Mouse (Mus musculus) lung, embryonic 16.5 days (tissue): Measurements from ENCODE around the gene Magt1. TPM values are rescaled to one million over a fixed set of nuclear protein-coding genes. Genes with fewer than 3 reads are reported as not detected.

ENCODE experiments used
- ATAC-seq: fragments of 200-750 bp; cut with Nextera tagmentation; 2 replicates; pipeline ENCODE4 v1.8.0; 2017; ENCODE audit warnings: low read depth, mild to moderate bottlenecking, moderate library complexity
- H3K27ac ChIP-seq: fragments of 300-500 bp; sonication (generic); 2 replicates; pipeline ENCODE4 v1.5.1; 2014; ENCODE audit warnings: mild to moderate bottlenecking, control low read depth, low read length
- H3K27me3 ChIP-seq: fragments of 300-500 bp; sonication (generic); 2 replicates; pipeline ENCODE4 v1.6.1; 2014; ENCODE audit warnings: low read depth, low read length, mixed read lengths; ENCODE audit not compliant: control insufficient read depth, insufficient read depth
- H3K36me3 ChIP-seq: fragments of 300-500 bp; sonication (generic); 2 replicates; pipeline ENCODE4 v1.6.1; 2014; ENCODE audit warnings: low read length; ENCODE audit not compliant: control insufficient read depth, insufficient read depth
- H3K4me1 ChIP-seq: fragments of 300-500 bp; sonication (generic); replicated peaks from 2 replicates; pipeline ENCODE4 v1.6.1; 2014; ENCODE audit warnings: low read length, mixed read lengths; ENCODE audit not compliant: control insufficient read depth, insufficient read depth
- H3K4me2 ChIP-seq: fragments of 300-500 bp; sonication (generic); 2 replicates; pipeline ENCODE4 v1.6.1; 2014; ENCODE audit warnings: low read depth, low read length, control low read depth
- H3K4me3 ChIP-seq: fragments of 300-500 bp; sonication (generic); 2 replicates; pipeline ENCODE4 v1.5.1; 2014; ENCODE audit warnings: mild to moderate bottlenecking, low read length, control low read depth
- H3K9ac ChIP-seq: fragments of 300-500 bp; sonication (generic); 2 replicates; pipeline ENCODE4 v1.6.1; 2014; ENCODE audit warnings: low read length, control low read depth
- H3K9me3 ChIP-seq: fragments of 300-500 bp; sonication (generic); 2 replicates; pipeline ENCODE4 v1.6.1; 2016; ENCODE audit warnings: low read length; ENCODE audit not compliant: control insufficient read depth
- WGBS: fragments of 180-500 bp; shearing (Covaris S2); extraction: QIAGEN DNeasy Blood & Tissue Kit; methylation state at CpG from one replicate; pipeline ENCODE4 v1.1.7; 2014; 5-methylcytosine and 5-hydroxymethylcytosine counted together
- polyA plus RNA-seq: library from polyadenylated mRNA; unstranded; fragments of >200 nt; fragmentation: Nextera tagmentation; extraction: Ambion mirVana; gene quantifications from 2 replicates; pipeline ENCODE4 v1.2.1, GENCODE M21; 2015

The Magt1 gene
- polyA plus RNA-seq = 66.9 and 67.0 TPM in 2 replicates

GRCm38 (mm10) chrX:106011465-106012159, at the start of gene Magt1:
TSS of gene Magt1 (minus strand) at chrX:106011906.
- Histone ChIP-seq H3K4me3 (peak within 1 kb of the TSS; percentile 70), H3K36me3 (no peaks in the 10 kb centered on the region), H3K4me1 (peaks cover 3% of the 10 kb centered on the region; the same call in 1 of the 2 replicates), H3K27ac (peak within 1 kb of the TSS; percentile 91), H3K9me3 (no peaks in the 10 kb centered on the region), H3K27me3 (no peaks in the 10 kb centered on the region), H3K9ac (peak within 1 kb of the TSS; percentile 76), H3K4me2 (peak within 1 kb of the TSS; percentile 64)
- WGBS = 18% methylated on average over 45 of the region's 45 CpGs
- ATAC-seq = peak; percentile 97

GRCm38 (mm10) chrX:106048191-106048590, 36.5 kb upstream of the Magt1 start:
- ATAC-seq = peak; percentile 75
- WGBS = 42% methylated on average over 1 of the region's 1 CpGs
- Histone ChIP-seq H3K36me3 (no peaks in the 10 kb centered on the region), H3K4me3 (no peak overlapping the region), H3K4me1 (peaks cover 11% of the 10 kb centered on the region), H3K27ac (no peak overlapping the region), H3K4me2 (no peak overlapping the region), H3K9ac (no peak overlapping the region), H3K27me3 (no peaks in the 10 kb centered on the region), H3K9me3 (no peaks in the 10 kb centered on the region)

GRCm38 (mm10) chrX:106045928-106046327, 34.2 kb upstream of the Magt1 start:
- H3K9ac ChIP-seq = 0 out of 2 replicates have a peak overlapping the region, but pooled peaks have one; percentile 20
- no peaks in the 10 kb centered on the region for H3K36me3 ChIP-seq
- H3K27me3 ChIP-seq = no peaks in the 10 kb centered on the region
- H3K4me2 ChIP-seq = peak overlapping the region; percentile 25
- peaks cover 11% of the 10 kb centered on the region for H3K4me1 ChIP-seq
- peak overlapping the region; percentile 53 for H3K27ac ChIP-seq
- WGBS = 32% methylated on average over 9 of the region's 9 CpGs
- peak overlapping the region; percentile 10 for H3K4me3 ChIP-seq
- no peaks in the 10 kb centered on the region for H3K9me3 ChIP-seq
- no peak for ATAC-seq

GRCm38 (mm10) chrX:106045455-106045854, 33.7 kb upstream of the Magt1 start:
- peaks cover 11% of the 10 kb centered on the region for H3K4me1 ChIP-seq
- no peak overlapping the region for H3K4me2 ChIP-seq
- no peak overlapping the region for H3K4me3 ChIP-seq
- no peaks in the 10 kb centered on the region for H3K36me3 ChIP-seq
- WGBS = 37% methylated on average over 2 of the region's 2 CpGs
- H3K27ac ChIP-seq = peak overlapping the region; percentile 53; the same call in 1 of the 2 replicates
- H3K9ac ChIP-seq = no peak overlapping the region
- H3K27me3 ChIP-seq = no peaks in the 10 kb centered on the region
- peak; percentile 88 for ATAC-seq
- H3K9me3 ChIP-seq = no peaks in the 10 kb centered on the region

- H3K27ac ChIP-seq = peak overlapping the region; percentile 55
- ATAC-seq = no peak
Observed at GRCm38 (mm10) chrX:106043863-106044617, 32.3 kb upstream of the Magt1 start.

GRCm38 (mm10) chrX:106037185-106037752, 25.6 kb upstream of the Magt1 start:
- no peaks in the 10 kb centered on the region; the same call in 1 of the 2 replicates for H3K27me3 ChIP-seq
- no peak overlapping the region for H3K9ac ChIP-seq
- 63% methylated on average over 3 of the region's 3 CpGs for WGBS
- no peak overlapping the region for H3K4me2 ChIP-seq
- no peak overlapping the region for H3K4me3 ChIP-seq
- H3K9me3 ChIP-seq = no peaks in the 10 kb centered on the region
- H3K4me1 ChIP-seq = no peaks in the 10 kb centered on the region; the same call in none of the 2 replicates
- H3K36me3 ChIP-seq = no peaks in the 10 kb centered on the region
- no peak overlapping the region for H3K27ac ChIP-seq
- ATAC-seq = peak; percentile 77

More at GRCm38 (mm10) chrX:106043863-106044617, 32.3 kb upstream of the Magt1 start:
- peaks cover 11% of the 10 kb centered on the region for H3K4me1 ChIP-seq
- H3K36me3 ChIP-seq = no peaks in the 10 kb centered on the region
- peak overlapping the region; percentile 34 for H3K4me2 ChIP-seq
- no peaks in the 10 kb centered on the region for H3K9me3 ChIP-seq
- no peak overlapping the region for H3K4me3 ChIP-seq
- WGBS = 31% methylated on average over 8 of the region's 8 CpGs
- H3K27me3 ChIP-seq = no peaks in the 10 kb centered on the region
- H3K9ac ChIP-seq = no peak overlapping the region

- Histone ChIP-seq H3K4me2 (no peak overlapping the region), H3K27ac (no peak overlapping the region), H3K4me1 (no peaks in the 10 kb centered on the region; the same call in none of the 2 replicates), H3K36me3 (no peaks in the 10 kb centered on the region), H3K4me3 (no peak overlapping the region), H3K9me3 (no peaks in the 10 kb centered on the region), H3K27me3 (no peaks in the 10 kb centered on the region; the same call in 1 of the 2 replicates), H3K9ac (no peak overlapping the region)
- 64% methylated on average over 2 of the region's 2 CpGs for WGBS
- ATAC-seq = no peak
Observed at GRCm38 (mm10) chrX:106035727-106036126, 24.0 kb upstream of the Magt1 start.

GRCm38 (mm10) chrX:106031124-106031523, 19.4 kb upstream of the Magt1 start:
- no peak for ATAC-seq
- Histone ChIP-seq H3K27me3 (no peaks in the 10 kb centered on the region), H3K9me3 (no peaks in the 10 kb centered on the region), H3K27ac (no peak overlapping the region), H3K4me1 (no peaks in the 10 kb centered on the region; the same call in 1 of the 2 replicates), H3K4me3 (no peak overlapping the region), H3K36me3 (no peaks in the 10 kb centered on the region), H3K4me2 (no peak overlapping the region), H3K9ac (no peak overlapping the region)

- no peaks in the 10 kb centered on the region for H3K9me3 ChIP-seq
- no peak overlapping the region for H3K4me2 ChIP-seq
- 64% methylated on average over 5 of the region's 5 CpGs for WGBS
Observed at GRCm38 (mm10) chrX:106030176-106030575, 18.5 kb upstream of the Magt1 start.

More at GRCm38 (mm10) chrX:106030176-106030575, 18.5 kb upstream of the Magt1 start:
- Histone ChIP-seq H3K27ac (no peak overlapping the region), H3K36me3 (no peaks in the 10 kb centered on the region), H3K4me1 (no peaks in the 10 kb centered on the region), H3K4me3 (no peak overlapping the region), H3K9ac (no peak overlapping the region), H3K27me3 (no peaks in the 10 kb centered on the region)
- no peak for ATAC-seq
